Mouse (Mus musculus) heart, embryonic 13.5 days (tissue): Measurements from ENCODE around the gene Il1rapl2. TPM values are rescaled to one million over a fixed set of nuclear protein-coding genes. Genes with fewer than 3 reads are reported as not detected.
"Not testable (repeated sequence)": the region's sequence is repeated elsewhere in the genome, so short reads cannot be mapped to it uniquely, and the experiment has no call there.

Experiments used
- ATAC-seq: fragments of 200-750 bp; cut with Nextera tagmentation; 2 replicates; pipeline ENCODE4 v1.8.0; 2017; ENCODE audit warnings: moderate TSS enrichment; ENCODE audit not compliant: insufficient number of reproducible peaks, low FRiP score, low TSS enrichment; ENCODE audit errors: extremely low read depth
- H3K27ac ChIP-seq: fragments of 300-500 bp; sonication (generic); replicated peaks from 2 replicates; pipeline ENCODE4 v1.5.1; 2015; ENCODE audit warnings: moderate library complexity, mild to moderate bottlenecking, inconsistent platforms
- H3K27me3 ChIP-seq: fragments of 300-500 bp; sonication (generic); replicated peaks from 2 replicates; pipeline ENCODE4 v1.6.1; 2015; ENCODE audit warnings: mild to moderate bottlenecking, inconsistent platforms
- H3K36me3 ChIP-seq: fragments of 300-500 bp; sonication (generic); 2 replicates; pipeline ENCODE4 v1.6.1; 2015; ENCODE audit warnings: mild to moderate bottlenecking, inconsistent platforms
- H3K4me1 ChIP-seq: fragments of 300-500 bp; sonication (generic); 2 replicates; pipeline ENCODE4 v1.6.1; 2015; ENCODE audit warnings: inconsistent platforms
- H3K4me2 ChIP-seq: fragments of 300-500 bp; sonication (generic); 2 replicates; pipeline ENCODE4 v1.6.1; 2015; ENCODE audit warnings: inconsistent platforms, mild to moderate bottlenecking, moderate library complexity
- H3K4me3 ChIP-seq: fragments of 300-500 bp; sonication (generic); 2 replicates; pipeline ENCODE4 v1.5.1; 2015; ENCODE audit warnings: moderate library complexity, mild to moderate bottlenecking, inconsistent platforms
- H3K9ac ChIP-seq: fragments of 300-500 bp; sonication (generic); 2 replicates; pipeline ENCODE4 v1.6.1; 2015; ENCODE audit warnings: inconsistent platforms, mild to moderate bottlenecking, moderate library complexity
- H3K9me3 ChIP-seq: fragments of 300-500 bp; sonication (generic); 2 replicates; pipeline ENCODE4 v1.6.1; 2016; ENCODE audit warnings: inconsistent platforms
- WGBS: fragments of 180-500 bp; shearing (Covaris S2); methylation state at CpG from one replicate; pipeline ENCODE4 v1.1.7; 2015; ENCODE audit warnings: mixed read lengths; 5-methylcytosine and 5-hydroxymethylcytosine counted together
- polyA plus RNA-seq: library from polyadenylated mRNA; unstranded; fragments of >200 nt; fragmentation: Nextera tagmentation; extraction: Ambion mirVana; gene quantifications from 2 replicates; pipeline ENCODE4 v1.2.1, GENCODE M21; 2015

The Il1rapl2 gene
- polyA plus RNA-seq, 1 experiment from 2014 or later, result not detected

DNA sequence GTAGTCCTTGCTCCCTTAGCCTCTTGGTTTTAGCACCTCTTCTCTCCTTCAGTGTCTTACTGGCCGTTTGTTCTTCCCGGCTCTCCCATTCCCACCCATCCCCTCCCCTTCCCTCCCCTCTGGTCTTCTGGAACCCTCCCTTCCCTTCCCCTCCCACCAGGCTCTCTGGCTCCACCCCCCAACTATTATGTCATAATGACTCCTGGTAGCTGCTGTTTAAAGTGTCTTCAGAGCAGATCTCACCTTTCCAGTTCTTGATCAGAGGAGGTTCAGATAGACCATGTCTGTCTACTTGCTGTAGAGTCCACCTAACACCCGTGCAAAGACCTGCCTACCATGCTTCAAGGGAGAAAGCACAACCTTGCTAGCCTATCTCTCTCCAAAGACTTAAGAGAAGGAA is 639.1 kb downstream of the Il1rapl2 start, which contains the start of gene Tex13a:
Tex13a (minus strand) TSS at position 101 of the 400 bp plus-strand sequence.
- no peak within 1 kb of the TSS for H3K4me3 ChIP-seq
- H3K36me3 ChIP-seq, result no peaks in the 10 kb centered on the region
- H3K9ac ChIP-seq, result no peak within 1 kb of the TSS
- no peak for ATAC-seq
- no peaks in the 10 kb centered on the region for H3K9me3 ChIP-seq
- H3K27ac ChIP-seq, result no peak within 1 kb of the TSS
- 69% methylated on average over 3 of the region's 3 CpGs for WGBS
- H3K4me1 ChIP-seq, result no peaks in the 10 kb centered on the region
- H3K27me3 ChIP-seq, result no peaks in the 10 kb centered on the region
- H3K4me2 ChIP-seq, result no peak within 1 kb of the TSS

DNA sequence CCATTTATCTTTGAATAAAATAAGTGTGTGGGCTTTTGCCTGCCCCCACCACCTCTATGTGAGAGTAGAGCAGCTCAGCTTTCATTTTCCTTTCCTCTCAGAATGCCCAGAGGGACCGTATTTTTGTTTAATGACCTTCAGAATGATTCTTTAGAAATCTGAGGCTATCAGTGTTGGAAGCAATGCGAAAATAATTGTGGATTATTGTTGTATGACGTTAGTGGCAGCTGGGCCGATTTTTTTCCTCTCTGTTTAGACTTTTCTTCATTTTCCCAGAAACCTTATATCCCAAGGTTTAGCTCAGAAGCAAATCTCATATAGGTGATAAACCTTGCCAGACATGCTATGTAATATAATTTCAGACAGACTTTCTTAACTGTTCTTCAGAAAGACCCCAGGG is 664.2 kb downstream of the Il1rapl2 start:
- no peaks in the 10 kb centered on the region for H3K4me1 ChIP-seq
- no peak overlapping the region for H3K4me3 ChIP-seq
- no peak overlapping the region for H3K4me2 ChIP-seq
- no peaks in the 10 kb centered on the region for H3K36me3 ChIP-seq
- H3K9ac ChIP-seq, result no peak overlapping the region
- H3K27ac ChIP-seq, result no peak overlapping the region
- no peak for ATAC-seq
- no peaks in the 10 kb centered on the region for H3K9me3 ChIP-seq
- no peaks in the 10 kb centered on the region for H3K27me3 ChIP-seq
- 70% methylated on average over 4 of the region's 4 CpGs for WGBS

DNA sequence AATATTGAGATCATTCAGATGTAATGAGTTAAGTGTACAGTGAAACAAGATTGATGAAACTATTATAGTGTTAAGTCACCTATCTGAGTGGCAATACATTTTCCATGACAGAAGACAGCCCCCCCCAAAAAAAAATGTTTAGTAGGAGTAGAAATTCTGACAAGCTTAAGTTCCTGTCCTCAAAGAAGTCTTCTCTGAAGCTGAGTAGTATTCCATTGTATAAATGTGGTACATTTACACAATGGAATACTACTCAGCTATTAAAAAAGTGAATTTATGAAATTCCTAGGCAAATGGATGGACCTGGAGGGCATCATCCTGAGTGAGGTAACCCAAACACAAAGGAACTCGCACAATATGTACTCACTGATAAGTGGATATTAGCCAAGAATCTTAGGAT is 778.3 kb downstream of the Il1rapl2 start:
- not testable (repeated sequence) for H3K4me1 ChIP-seq, H3K4me2 ChIP-seq, H3K9me3 ChIP-seq, H3K27ac ChIP-seq, H3K27me3 ChIP-seq, ATAC-seq, H3K36me3 ChIP-seq, H3K9ac ChIP-seq, H3K4me3 ChIP-seq
- WGBS, result 47% methylated on average over 1 of the region's 1 CpGs

DNA sequence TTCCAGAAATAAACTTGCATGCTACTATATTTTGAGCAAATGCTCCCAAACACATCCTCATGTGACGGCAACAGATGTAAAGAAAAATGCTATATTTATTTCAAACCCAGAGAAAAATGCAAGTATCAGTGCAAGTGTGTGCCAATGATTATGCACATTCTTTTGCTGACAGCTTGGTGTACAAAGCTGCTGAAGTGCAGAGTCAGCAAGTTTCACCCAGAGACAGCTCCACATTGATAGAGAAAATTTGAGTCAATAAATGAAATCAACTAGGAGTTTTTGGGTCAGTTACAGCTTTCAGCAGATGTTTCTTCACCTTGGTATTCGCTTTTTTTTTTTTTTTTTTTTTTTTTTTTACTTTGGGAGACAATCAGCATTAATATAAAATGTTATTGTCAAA is 863.4 kb downstream of the Il1rapl2 start:
- H3K4me1 ChIP-seq, result no peaks in the 10 kb centered on the region
- WGBS, result 44% methylated on average over 2 of the region's 2 CpGs
- no peak overlapping the region for H3K4me2 ChIP-seq
- no peak overlapping the region for H3K9ac ChIP-seq
- no peak overlapping the region for H3K4me3 ChIP-seq
- no peak overlapping the region for H3K27ac ChIP-seq
- H3K9me3 ChIP-seq, result no peaks in the 10 kb centered on the region
- ATAC-seq, result no peak
- H3K36me3 ChIP-seq, result no peaks in the 10 kb centered on the region
- H3K27me3 ChIP-seq, result no peaks in the 10 kb centered on the region

DNA sequence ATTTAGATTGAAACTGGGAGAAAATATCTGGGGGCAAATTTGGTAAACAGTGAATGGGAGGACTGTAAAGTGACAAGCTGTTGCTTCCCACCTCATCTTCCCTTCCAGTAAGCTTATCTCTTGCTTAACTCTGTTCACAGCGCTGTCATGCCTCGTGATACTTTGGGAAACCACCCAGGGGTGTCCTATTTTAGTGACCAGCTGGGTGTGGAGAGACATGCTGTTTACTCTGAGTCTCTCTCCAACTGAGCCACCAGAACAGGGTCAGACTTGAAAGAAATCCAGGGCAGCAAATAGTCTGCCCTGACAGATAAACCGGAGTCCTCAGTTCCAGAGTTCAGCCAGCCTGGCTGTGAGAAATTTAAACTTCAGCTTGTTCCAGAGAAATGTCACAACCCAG is 867.5 kb downstream of the Il1rapl2 start:
- no peaks in the 10 kb centered on the region for H3K36me3 ChIP-seq
- peaks cover 4% of the 10 kb centered on the region; the same call in 1 of the 2 replicates for H3K9me3 ChIP-seq
- 23% methylated on average over 3 of the region's 3 CpGs for whole genome bisulfite sequencing
- H3K4me3 ChIP-seq, result no peak overlapping the region
- no peak overlapping the region for H3K27ac ChIP-seq
- ATAC-seq, result no peak
- no peak overlapping the region for H3K9ac ChIP-seq
- H3K27me3 ChIP-seq, result no peaks in the 10 kb centered on the region
- H3K4me2 ChIP-seq, result no peak overlapping the region
- no peaks in the 10 kb centered on the region for H3K4me1 ChIP-seq

DNA sequence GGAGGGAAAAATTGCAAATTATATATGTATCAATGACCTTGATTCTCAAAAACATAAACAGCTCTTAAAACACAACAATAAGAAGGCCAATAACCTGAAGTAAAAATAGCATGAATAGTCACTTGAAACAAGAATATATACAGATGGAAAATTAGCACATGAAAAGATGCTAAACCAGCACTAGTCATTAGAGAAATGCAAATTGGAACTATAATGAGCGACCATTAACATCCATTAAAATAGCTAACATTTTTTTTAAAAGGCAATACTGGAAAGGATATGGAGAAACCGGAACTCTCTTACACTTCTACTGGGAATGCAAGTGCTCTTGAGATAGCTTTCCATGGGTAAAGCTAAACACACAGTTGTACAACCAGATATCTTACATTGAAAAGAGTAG is 879.4 kb downstream of the Il1rapl2 start:
- Histone ChIP-seq H3K4me2 (no peak overlapping the region), H3K9ac (no peak overlapping the region), H3K4me3 (no peak overlapping the region), H3K36me3 (no peaks in the 10 kb centered on the region), H3K4me1 (no peaks in the 10 kb centered on the region), H3K9me3 (no peaks in the 10 kb centered on the region), H3K27ac (no peak overlapping the region), H3K27me3 (no peaks in the 10 kb centered on the region)
- 73% methylated on average over 2 of the region's 2 CpGs for WGBS
- no peak for ATAC-seq

DNA sequence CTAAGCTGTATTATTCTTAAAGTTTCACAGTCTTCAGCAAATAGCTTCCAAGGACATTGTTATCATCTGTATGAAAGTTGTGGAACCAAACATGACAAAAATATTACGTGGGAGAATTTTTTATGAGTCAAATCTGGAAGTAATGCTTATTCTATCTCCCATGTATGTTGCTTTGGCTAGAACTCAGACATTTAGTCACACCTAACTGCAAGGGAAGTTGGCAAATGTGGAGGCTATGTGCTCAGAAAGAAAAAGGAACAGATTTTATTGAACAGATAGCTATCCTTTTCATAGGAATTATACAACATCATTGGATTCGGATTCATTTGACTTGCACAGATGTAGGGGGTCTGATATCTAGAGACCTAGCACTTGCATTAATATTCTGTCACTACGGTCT is 908.1 kb downstream of the Il1rapl2 start:
- no peak overlapping the region for H3K27ac ChIP-seq
- H3K4me1 ChIP-seq, result no peaks in the 10 kb centered on the region
- ATAC-seq, result no peak
- H3K36me3 ChIP-seq, result no peaks in the 10 kb centered on the region
- no peak overlapping the region for H3K4me2 ChIP-seq
- 58% methylated on average over 3 of the region's 3 CpGs for WGBS
- no peak overlapping the region for H3K9ac ChIP-seq
- H3K4me3 ChIP-seq, result no peak overlapping the region
- H3K27me3 ChIP-seq, result no peaks in the 10 kb centered on the region
- no peaks in the 10 kb centered on the region for H3K9me3 ChIP-seq

DNA sequence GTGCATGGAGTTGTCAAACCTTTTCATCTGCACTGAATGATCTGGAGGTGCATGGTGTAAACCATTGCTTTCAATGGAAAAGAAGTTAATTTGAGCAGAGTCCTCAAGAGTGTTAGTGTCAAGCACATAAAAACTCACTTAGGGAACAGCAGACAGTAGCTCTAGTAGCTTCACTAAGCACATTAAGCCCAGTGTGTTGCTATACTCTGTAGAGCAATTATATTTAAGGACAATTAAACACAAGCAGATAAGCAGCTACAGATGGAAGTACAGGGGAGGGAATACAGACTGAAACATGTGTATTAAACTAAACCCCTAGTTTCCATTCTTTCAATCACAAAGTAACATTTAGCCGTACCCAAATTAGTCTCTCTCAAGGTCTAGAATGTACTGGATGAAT is 930.1 kb downstream of the Il1rapl2 start:
- Histone ChIP-seq H3K36me3 (no peaks in the 10 kb centered on the region), H3K9me3 (no peaks in the 10 kb centered on the region), H3K4me2 (no peak overlapping the region), H3K27ac (no peak overlapping the region), H3K4me1 (no peaks in the 10 kb centered on the region), H3K27me3 (no peaks in the 10 kb centered on the region), H3K4me3 (no peak overlapping the region), H3K9ac (no peak overlapping the region)
- no peak for ATAC-seq
- 76% methylated on average over 1 of the region's 1 CpGs for WGBS

DNA sequence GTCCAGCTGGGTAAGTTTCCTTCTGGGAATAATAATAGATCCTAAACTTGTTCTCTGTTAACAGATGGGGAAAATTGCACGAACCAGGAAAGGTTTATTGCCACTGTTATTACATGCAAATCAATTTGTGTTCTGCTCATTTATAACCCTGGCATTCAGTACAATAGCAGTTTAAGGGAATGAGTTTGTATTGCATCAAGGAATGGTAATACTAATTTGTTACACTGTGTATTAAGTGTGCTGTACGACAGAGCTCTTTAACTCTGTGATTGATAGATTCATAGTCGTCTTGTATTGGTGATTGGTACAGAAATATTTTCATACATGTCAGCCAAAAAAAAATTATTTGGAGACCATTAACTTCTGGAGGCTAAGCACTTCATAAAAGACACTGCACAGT is 934.6 kb downstream of the Il1rapl2 start:
- H3K27me3 ChIP-seq, result no peaks in the 10 kb centered on the region
- H3K27ac ChIP-seq, result no peak overlapping the region
- ATAC-seq, result no peak
- H3K9ac ChIP-seq, result no peak overlapping the region
- H3K36me3 ChIP-seq, result no peaks in the 10 kb centered on the region
- WGBS, result 67% methylated on average over 3 of the region's 3 CpGs
- no peaks in the 10 kb centered on the region for H3K4me1 ChIP-seq
- H3K9me3 ChIP-seq, result no peaks in the 10 kb centered on the region
- no peak overlapping the region for H3K4me3 ChIP-seq
- H3K4me2 ChIP-seq, result no peak overlapping the region

DNA sequence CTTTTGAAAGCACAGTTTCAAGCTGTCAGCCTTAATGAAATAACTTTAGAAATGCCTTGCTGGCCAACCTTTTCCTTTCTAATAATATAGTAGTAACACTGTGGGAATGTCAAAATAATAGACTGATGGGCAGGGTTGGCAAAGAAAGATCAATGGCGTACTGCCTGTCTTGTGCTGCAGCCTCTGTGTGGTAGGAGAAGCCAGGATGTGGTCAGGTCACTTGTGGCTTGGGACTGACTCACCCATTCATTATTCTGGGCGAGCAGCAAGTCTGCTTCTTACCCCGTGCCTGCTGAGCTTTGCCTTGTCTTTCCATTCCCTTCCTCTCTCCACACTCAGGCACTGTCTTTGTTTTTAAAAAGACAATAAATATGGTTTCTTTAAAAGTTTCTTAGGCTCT is 1049.7 kb downstream of the Il1rapl2 start:
- Histone ChIP-seq H3K27me3 (no peaks in the 10 kb centered on the region), H3K9me3 (no peaks in the 10 kb centered on the region), H3K9ac (no peak overlapping the region), H3K36me3 (no peaks in the 10 kb centered on the region), H3K27ac (no peak overlapping the region), H3K4me3 (no peak overlapping the region), H3K4me1 (no peaks in the 10 kb centered on the region), H3K4me2 (no peak overlapping the region)
- no peak for ATAC-seq
- 61% methylated on average over 3 of the region's 3 CpGs for WGBS

DNA sequence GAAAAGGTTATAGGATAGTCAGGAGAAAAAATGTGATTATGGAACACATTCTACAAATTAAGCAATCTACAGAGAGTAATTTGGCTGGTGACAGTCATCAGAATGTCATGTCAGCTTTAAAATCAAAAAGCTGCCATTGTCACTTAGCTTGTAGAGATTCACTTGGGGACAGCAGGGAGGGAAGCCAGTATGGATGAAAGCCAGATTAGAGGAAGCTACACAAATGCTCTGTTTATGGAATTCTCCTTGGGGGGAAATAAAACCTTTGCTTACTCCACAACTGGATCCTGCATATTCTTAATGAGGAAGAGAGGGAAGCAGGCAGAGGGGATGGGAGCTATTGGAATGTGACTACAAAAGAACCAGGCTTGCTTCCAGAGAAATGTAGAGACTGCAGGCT is 1054.9 kb downstream of the Il1rapl2 start:
- Histone ChIP-seq H3K4me1 (no peaks in the 10 kb centered on the region), H3K9me3 (no peaks in the 10 kb centered on the region), H3K9ac (no peak overlapping the region), H3K27me3 (no peaks in the 10 kb centered on the region), H3K4me2 (no peak overlapping the region), H3K27ac (no peak overlapping the region), H3K4me3 (no peak overlapping the region), H3K36me3 (no peaks in the 10 kb centered on the region)
- ATAC-seq, result no peak

DNA sequence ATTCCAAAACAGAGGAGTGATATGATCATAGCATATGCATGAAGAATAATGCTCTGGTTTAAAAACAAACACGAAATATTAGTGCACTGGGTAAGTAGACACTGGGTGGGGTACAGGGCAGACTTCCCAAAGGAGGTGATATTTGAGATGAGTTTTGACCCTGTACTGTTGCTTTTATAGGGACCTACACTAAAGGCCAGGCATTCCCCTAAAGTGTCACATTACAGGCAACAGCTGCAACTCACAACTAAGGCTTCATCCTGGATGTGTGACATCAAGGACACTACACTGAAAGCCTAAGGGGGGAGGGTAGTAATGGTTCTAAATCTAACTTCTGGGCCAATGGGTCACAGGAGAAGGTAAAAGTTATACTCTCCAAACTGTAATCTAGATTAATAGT is 1152.0 kb downstream of the Il1rapl2 start:
- Histone ChIP-seq H3K27me3 (no peaks in the 10 kb centered on the region), H3K4me1 (no peaks in the 10 kb centered on the region), H3K36me3 (no peaks in the 10 kb centered on the region), H3K9ac (no peak overlapping the region), H3K27ac (no peak overlapping the region), H3K4me2 (no peak overlapping the region), H3K4me3 (no peak overlapping the region), H3K9me3 (no peaks in the 10 kb centered on the region)
- ATAC-seq, result no peak
- 30% methylated on average over 1 of the region's 1 CpGs for WGBS

DNA sequence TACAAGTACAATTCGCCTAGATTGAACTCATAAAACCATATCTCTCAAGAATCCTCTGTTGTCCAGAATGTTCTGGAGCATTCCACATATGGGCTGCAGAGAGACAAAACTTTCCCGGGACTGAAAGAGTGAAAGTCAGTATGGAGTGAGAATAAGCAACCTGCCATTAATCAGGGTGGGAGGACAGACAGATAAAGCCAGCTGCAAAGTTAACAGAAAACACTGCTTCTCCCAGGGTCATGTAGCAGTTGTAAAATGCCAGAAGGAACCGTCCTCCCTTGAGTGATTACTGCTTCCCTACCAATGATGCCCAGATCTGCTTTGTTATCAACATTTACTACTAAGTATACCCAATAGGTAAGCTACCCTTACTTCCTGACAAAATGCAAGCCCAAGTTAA is 1230.5 kb downstream of the Il1rapl2 start:
- H3K27ac ChIP-seq, result no peak overlapping the region
- no peak for ATAC-seq
- WGBS, result 26% methylated on average over 3 of the region's 3 CpGs
- no peaks in the 10 kb centered on the region for H3K4me1 ChIP-seq
- no peaks in the 10 kb centered on the region for H3K9me3 ChIP-seq
- H3K4me3 ChIP-seq, result no peak overlapping the region
- no peaks in the 10 kb centered on the region for H3K36me3 ChIP-seq
- H3K27me3 ChIP-seq, result no peaks in the 10 kb centered on the region
- no peak overlapping the region for H3K9ac ChIP-seq
- H3K4me2 ChIP-seq, result no peak overlapping the region
